Mouse (Mus musculus) embryonic facial prominence, embryonic 11.5 days (tissue): ENCODE results near the gene Hspa1b. TPM values are rescaled to one million over a fixed set of nuclear protein-coding genes. Genes with fewer than 3 reads are reported as not detected.

Source experiments
- ATAC-seq: fragments of 200-750 bp; cut with Nextera tagmentation; replicated peaks from 2 replicates; pipeline ENCODE4 v1.8.0; 2017; ENCODE audit warnings: low read depth; ENCODE audit not compliant: insufficient number of reproducible peaks, low FRiP score, low TSS enrichment
- DNase-seq: peaks from one replicate; pipeline ENCODE4 v3.0.0-alpha.2; 2015; ENCODE audit warnings: low spot score
- H3K27ac ChIP-seq: fragments of 300-500 bp; sonication (generic); replicated peaks from 2 replicates; pipeline ENCODE4 v1.5.1; 2014; ENCODE audit warnings: mild to moderate bottlenecking, low read depth, low read length, control low read depth
- H3K27me3 ChIP-seq: fragments of 300-500 bp; sonication (generic); 2 replicates; pipeline ENCODE4 v1.6.1; 2014; ENCODE audit warnings: mild to moderate bottlenecking, low read length, moderate library complexity, mixed read lengths; ENCODE audit not compliant: control insufficient read depth, insufficient read depth
- H3K36me3 ChIP-seq: fragments of 300-500 bp; sonication (generic); replicated peaks from 2 replicates; pipeline ENCODE4 v1.6.1; 2014; ENCODE audit warnings: low read depth, mild to moderate bottlenecking, low read length, moderate library complexity, mixed read lengths; ENCODE audit not compliant: control insufficient read depth, insufficient read depth
- H3K4me1 ChIP-seq: fragments of 300-500 bp; sonication (generic); 2 replicates; pipeline ENCODE4 v1.6.1; 2014; ENCODE audit warnings: low read length, mixed read lengths; ENCODE audit not compliant: control insufficient read depth, insufficient read depth
- H3K4me2 ChIP-seq: fragments of 300-500 bp; sonication (generic); 2 replicates; pipeline ENCODE4 v1.6.1; 2014; ENCODE audit warnings: low read depth, mild to moderate bottlenecking, control low read depth, low read length, moderate library complexity
- H3K4me3 ChIP-seq: fragments of 300-500 bp; sonication (generic); 2 replicates; pipeline ENCODE4 v1.5.1; 2014; ENCODE audit warnings: low read depth, low read length, control low read depth
- H3K9ac ChIP-seq: fragments of 300-500 bp; sonication (generic); replicated peaks from 2 replicates; pipeline ENCODE4 v1.6.1; 2014; ENCODE audit warnings: mild to moderate bottlenecking, control low read depth, low read length
- H3K9me3 ChIP-seq: fragments of 300-500 bp; sonication (generic); replicated peaks from 2 replicates; pipeline ENCODE4 v1.6.1; 2016; ENCODE audit warnings: mild to moderate bottlenecking, low read length, inconsistent platforms, mixed read lengths; ENCODE audit not compliant: control insufficient read depth
- WGBS: fragments of 180-500 bp; shearing (Covaris S2); extraction: QIAGEN DNeasy Blood & Tissue Kit; methylation state at CpG from one replicate; pipeline ENCODE4 v1.1.7; 2014; 5-methylcytosine and 5-hydroxymethylcytosine counted together
- polyA plus RNA-seq: library from polyadenylated mRNA; unstranded; fragments of >200 nt; fragmentation: Nextera tagmentation; extraction: Ambion mirVana; gene quantifications from 2 replicates; pipeline ENCODE4 v1.2.1, GENCODE M21; 2014

Gene Hspa1b
- polyA plus RNA-seq, 1 experiment from 2014 or later = 0.21 TPM

DNA sequence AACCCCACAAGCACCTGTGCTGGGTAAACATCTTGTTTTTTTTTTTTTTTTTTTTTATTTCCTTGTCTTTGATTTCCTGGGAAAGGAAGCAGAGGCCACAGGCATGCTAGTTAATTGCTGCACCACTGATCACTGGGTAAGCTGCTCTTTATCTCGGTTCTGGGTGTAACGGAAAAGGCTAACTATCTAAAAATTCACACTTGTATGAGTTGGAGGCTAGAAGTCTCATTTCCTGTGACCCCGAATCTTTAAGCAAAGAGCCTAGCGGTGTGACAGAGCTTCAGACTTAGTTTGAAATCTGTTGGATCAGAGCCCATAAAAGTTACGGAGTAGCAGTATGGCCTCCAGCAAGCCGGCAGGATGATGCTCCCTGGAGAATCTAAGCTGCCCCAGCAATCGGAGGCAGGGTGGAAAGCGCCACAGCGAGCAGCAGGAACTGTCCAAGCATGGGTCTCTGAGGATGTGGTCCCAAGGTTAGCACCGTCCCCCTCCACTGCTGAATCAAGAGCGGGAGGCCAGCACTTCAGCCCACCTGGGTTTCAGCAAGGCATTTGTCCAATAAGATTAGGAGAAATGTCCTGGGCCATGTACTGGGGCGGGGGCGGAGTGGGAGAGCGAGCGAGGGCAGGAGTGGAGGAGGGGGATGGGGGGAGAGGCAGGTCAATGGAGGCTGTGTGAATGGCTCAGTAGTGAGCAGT is 17.5 kb downstream of the Hspa1b start:
- Histone ChIP-seq H3K9ac (peak overlapping the region; percentile 59), H3K4me1 (no peaks in the 10 kb centered on the region), H3K27ac (no peak overlapping the region), H3K4me3 (peak overlapping the region; percentile 21; the same call in 1 of the 2 replicates), H3K36me3 (no peaks in the 10 kb centered on the region), H3K9me3 (no peaks in the 10 kb centered on the region), H3K27me3 (no peaks in the 10 kb centered on the region), H3K4me2 (peak overlapping the region; percentile 47)
- WGBS = 7% methylated on average over 15 of the region's 15 CpGs
- DNase-seq (peak; percentile 58), ATAC-seq (peak; percentile 53; the same call in 1 of the 2 replicates)

DNA sequence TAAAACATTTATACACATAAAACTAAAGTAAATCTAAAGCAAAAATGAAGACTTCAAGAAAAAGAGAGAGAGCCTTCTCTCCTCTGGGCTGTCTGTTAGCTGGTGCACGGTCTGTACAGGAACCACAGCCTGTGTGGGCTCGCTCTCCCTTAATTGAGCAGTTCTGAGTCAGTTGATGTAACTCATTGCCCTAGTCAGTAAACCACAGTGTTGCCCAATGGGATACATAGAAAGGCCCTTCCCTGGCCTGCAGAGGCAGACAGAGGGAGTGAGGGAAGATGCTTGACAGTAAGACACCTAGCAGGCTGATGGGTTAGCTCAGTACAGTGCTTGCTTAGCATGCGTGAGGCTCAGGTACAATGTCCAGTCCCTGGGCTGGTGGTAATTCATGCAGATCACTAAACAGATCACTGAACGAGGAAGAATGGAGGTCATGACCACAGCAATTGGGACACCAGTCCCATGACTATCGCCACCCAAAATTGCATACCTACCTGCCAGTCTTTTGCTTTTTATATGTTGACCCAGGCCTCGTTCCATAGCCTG is 21.0 kb downstream of the Hspa1b start:
- no peak overlapping the region for H3K4me3 ChIP-seq
- DNase-seq = no peak
- H3K36me3 ChIP-seq = no peaks in the 10 kb centered on the region
- no peaks in the 10 kb centered on the region for H3K27me3 ChIP-seq
- H3K27ac ChIP-seq = no peak overlapping the region
- H3K9me3 ChIP-seq = no peaks in the 10 kb centered on the region
- no peak overlapping the region for H3K9ac ChIP-seq
- no peak for ATAC-seq
- H3K4me1 ChIP-seq = no peaks in the 10 kb centered on the region
- H3K4me2 ChIP-seq = no peak overlapping the region
- 85% methylated on average over 6 of the region's 6 CpGs for WGBS

DNA sequence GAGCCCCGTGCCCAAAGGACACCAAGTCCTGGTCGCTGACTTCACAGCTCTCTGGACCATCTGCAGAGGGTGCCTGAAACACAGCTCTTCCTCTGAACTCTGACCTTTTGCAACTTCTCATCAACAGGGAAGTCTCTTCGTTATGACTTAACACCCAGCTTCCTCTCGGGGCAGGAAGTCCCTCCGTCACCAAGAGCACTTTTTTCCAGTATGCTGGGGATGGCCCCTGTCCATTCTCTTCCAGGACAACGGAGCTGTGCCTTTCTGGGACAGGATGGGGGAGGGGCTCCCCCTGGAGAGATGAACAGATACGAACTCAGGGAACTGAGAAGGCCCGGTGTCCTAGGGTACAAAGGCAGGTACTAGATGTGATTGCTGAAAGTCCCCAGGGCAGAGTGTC is 24.2 kb downstream of the Hspa1b start:
- Histone ChIP-seq H3K9ac (no peak overlapping the region; the same call in 1 of the 2 replicates), H3K9me3 (no peaks in the 10 kb centered on the region), H3K4me2 (no peak overlapping the region), H3K27me3 (no peaks in the 10 kb centered on the region), H3K4me1 (no peaks in the 10 kb centered on the region; the same call in 1 of the 2 replicates), H3K36me3 (no peaks in the 10 kb centered on the region), H3K4me3 (no peak overlapping the region), H3K27ac (no peak overlapping the region)
- ATAC-seq = no peak
- WGBS = 32% methylated on average over 8 of the region's 8 CpGs
- no peak for DNase-seq

DNA sequence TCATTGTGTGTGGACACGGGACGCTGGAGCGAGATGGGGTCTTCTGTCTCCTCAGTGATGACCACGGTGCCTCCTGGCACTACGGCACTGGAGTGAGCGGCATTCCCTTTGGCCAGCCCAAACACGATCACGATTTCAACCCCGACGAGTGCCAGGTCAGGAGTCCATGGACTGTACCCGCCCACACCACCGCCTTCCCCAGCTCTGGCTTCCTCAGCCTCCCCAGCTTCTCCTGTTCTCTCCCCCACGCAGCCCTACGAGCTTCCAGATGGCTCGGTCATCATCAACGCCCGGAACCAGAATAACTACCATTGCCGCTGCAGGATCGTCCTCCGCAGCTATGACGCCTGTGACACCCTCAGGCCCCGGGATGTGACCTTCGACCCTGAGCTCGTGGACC is 25.0 kb downstream of the Hspa1b start:
- DNase-seq (no peak), ATAC-seq (no peak)
- Histone ChIP-seq H3K9ac (peak overlapping the region; percentile 32; the same call in 1 of the 2 replicates), H3K36me3 (no peaks in the 10 kb centered on the region), H3K4me3 (no peak overlapping the region), H3K4me2 (no peak overlapping the region), H3K9me3 (no peaks in the 10 kb centered on the region), H3K27me3 (no peaks in the 10 kb centered on the region), H3K4me1 (no peaks in the 10 kb centered on the region; the same call in 1 of the 2 replicates), H3K27ac (no peak overlapping the region)
- WGBS = 52% methylated on average over 24 of the region's 24 CpGs

DNA sequence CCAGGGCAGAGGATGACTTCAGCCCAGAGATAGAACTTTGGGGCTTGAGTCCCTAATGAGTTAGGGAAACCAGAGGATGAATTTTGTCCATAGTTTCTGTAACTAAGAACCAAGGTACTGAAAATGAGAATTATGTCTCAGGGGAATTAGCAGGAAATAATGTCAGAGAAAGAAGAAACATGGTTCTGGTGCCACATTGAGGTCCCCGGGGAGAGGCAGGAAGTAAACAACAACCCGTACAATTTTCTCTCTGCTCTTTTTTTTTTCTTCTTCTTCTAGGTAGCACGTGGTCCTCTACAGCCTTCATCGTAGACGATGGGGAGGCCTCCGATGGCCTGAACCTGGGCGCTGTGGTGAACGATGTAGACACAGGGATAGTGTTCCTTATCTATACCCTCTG is 26.8 kb downstream of the Hspa1b start:
- Histone ChIP-seq H3K4me3 (peak overlapping the region; percentile 63), H3K27ac (no peak overlapping the region), H3K9ac (peak overlapping the region; percentile 68), H3K27me3 (no peaks in the 10 kb centered on the region), H3K4me1 (no peaks in the 10 kb centered on the region; the same call in 1 of the 2 replicates), H3K36me3 (no peaks in the 10 kb centered on the region), H3K9me3 (no peaks in the 10 kb centered on the region), H3K4me2 (peak overlapping the region; percentile 91)
- ATAC-seq (no peak), DNase-seq (no peak)
- 90% methylated on average over 8 of the region's 8 CpGs for WGBS

DNA sequence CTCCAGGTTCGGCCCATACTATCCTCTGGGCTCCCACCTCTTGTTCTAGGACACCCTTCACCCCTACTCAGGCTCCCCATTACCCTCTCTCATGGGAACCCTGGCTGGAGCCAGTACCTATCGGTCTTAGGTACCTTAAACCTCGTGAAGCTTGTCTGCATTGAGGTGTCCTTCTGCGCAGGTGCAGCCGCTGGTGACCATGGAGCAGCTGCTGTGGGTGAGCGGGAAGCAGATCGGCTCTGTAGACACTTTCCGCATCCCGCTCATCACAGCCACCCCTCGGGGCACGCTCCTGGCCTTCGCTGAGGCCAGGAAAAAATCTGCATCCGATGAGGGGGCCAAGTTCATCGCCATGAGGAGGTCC is 27.3 kb downstream of the Hspa1b start:
- Histone ChIP-seq H3K4me1 (no peaks in the 10 kb centered on the region; the same call in 1 of the 2 replicates), H3K36me3 (no peaks in the 10 kb centered on the region), H3K9me3 (no peaks in the 10 kb centered on the region), H3K4me2 (peak overlapping the region; percentile 91), H3K27ac (no peak overlapping the region), H3K9ac (peak overlapping the region; percentile 68), H3K27me3 (no peaks in the 10 kb centered on the region), H3K4me3 (peak overlapping the region; percentile 63)
- no peak for DNase-seq
- no peak for ATAC-seq
- 15% methylated on average over 14 of the region's 14 CpGs for WGBS

DNA sequence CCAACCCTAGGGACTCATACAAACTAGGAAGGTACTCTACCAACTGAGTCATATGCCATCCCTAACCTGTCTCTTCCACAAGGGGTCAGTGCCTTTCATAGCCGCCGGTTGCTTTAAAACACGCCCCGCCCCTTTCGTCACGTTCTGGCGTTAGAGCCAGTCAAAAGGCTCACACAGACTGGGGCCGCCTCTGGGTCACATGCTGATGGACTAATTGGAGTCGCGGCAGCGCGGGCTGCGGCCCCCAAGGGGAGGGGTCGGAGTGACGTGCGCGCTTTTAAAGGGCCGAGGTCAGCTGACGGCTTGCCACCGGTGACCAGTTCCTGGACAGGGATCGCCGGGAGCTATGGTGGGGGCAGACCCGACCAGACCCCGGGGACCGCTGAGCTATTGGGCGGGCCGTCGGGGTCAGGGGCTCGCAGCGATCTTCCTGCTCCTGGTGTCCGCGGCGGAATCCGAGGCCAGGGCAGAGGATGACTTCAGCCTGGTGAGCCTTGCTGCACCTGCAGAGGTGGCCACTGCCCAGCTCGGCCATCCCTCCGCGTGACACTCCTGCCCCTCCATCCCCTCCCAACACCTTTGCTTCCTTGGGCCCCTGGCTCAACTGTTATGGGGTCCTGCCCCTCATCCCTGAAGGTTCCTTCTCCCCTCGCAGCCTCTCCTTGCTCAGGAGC is 27.8 kb downstream of the Hspa1b start, which contains the start of gene Neu1:
TSS of gene Neu1 (plus strand) at position 193 of the 674 bp plus-strand sequence.
- H3K27me3 ChIP-seq = no peaks in the 10 kb centered on the region
- H3K4me2 ChIP-seq = peak within 1 kb of the TSS; percentile 91
- H3K4me1 ChIP-seq = no peaks in the 10 kb centered on the region; the same call in 1 of the 2 replicates
- 2% methylated on average over 35 of the region's 38 CpGs for WGBS
- DNase-seq (peak; percentile 98), ATAC-seq (peak; percentile 93)
- no peaks in the 10 kb centered on the region for H3K9me3 ChIP-seq
- peak within 1 kb of the TSS; percentile 68 for H3K9ac ChIP-seq
- no peak within 1 kb of the TSS for H3K27ac ChIP-seq
- no peaks in the 10 kb centered on the region for H3K36me3 ChIP-seq
- H3K4me3 ChIP-seq = peak within 1 kb of the TSS; percentile 63

DNA sequence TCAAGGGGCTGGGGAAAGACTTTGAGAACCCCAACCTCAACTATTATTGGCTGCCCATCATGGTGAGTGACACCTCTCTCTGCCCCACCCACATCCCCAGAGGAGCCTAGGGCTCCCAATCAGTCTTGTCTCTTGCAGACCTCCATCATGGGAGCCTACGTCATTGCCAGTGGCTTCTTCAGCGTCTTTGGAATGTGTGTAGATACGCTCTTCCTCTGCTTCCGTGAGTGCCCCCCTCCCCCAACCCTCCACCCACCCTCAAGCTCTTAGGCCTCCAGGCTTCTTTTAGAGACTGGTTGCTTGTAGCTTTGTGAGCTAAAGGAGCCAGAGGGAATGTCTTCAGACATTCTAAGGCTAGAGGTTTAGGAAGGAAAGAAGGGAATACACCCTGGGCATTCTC is 30.2 kb downstream of the Hspa1b start:
- Histone ChIP-seq H3K27ac (no peak overlapping the region), H3K27me3 (no peaks in the 10 kb centered on the region), H3K9me3 (no peaks in the 10 kb centered on the region), H3K9ac (no peak overlapping the region), H3K4me1 (no peaks in the 10 kb centered on the region; the same call in 1 of the 2 replicates), H3K4me2 (no peak overlapping the region), H3K4me3 (no peak overlapping the region), H3K36me3 (no peaks in the 10 kb centered on the region)
- WGBS = 68% methylated on average over 4 of the region's 4 CpGs
- DNase-seq (no peak), ATAC-seq (no peak)
